Mouse (Mus musculus) neural tube, embryonic 15.5 days (tissue): ENCODE measurements around the gene Polq. TPM values are rescaled to one million over a fixed set of nuclear protein-coding genes. Genes with fewer than 3 reads are reported as not detected.

Experiments used
- ATAC-seq: fragments of 200-750 bp; cut with Nextera tagmentation; 2 replicates; pipeline ENCODE4 v1.8.0; 2017; ENCODE audit warnings: mild to moderate bottlenecking, moderate TSS enrichment, moderate library complexity; ENCODE audit not compliant: low FRiP score
- H3K27ac ChIP-seq: fragments of 300-500 bp; sonication (generic); replicated peaks from 2 replicates; pipeline ENCODE4 v1.5.1; 2015; ENCODE audit warnings: mild to moderate bottlenecking, inconsistent platforms
- H3K27me3 ChIP-seq: fragments of 300-500 bp; sonication (generic); replicated peaks from 2 replicates; pipeline ENCODE4 v1.6.1; 2015; ENCODE audit warnings: inconsistent platforms
- H3K36me3 ChIP-seq: fragments of 300-500 bp; sonication (generic); 2 replicates; pipeline ENCODE4 v1.6.1; 2015; ENCODE audit warnings: inconsistent platforms
- H3K4me1 ChIP-seq: fragments of 300-500 bp; sonication (generic); 2 replicates; pipeline ENCODE4 v1.6.1; 2015; ENCODE audit warnings: inconsistent platforms
- H3K4me2 ChIP-seq: fragments of 300-500 bp; sonication (generic); 2 replicates; pipeline ENCODE4 v1.6.1; 2015; ENCODE audit warnings: inconsistent platforms, mild to moderate bottlenecking, moderate library complexity
- H3K4me3 ChIP-seq: fragments of 300-500 bp; sonication (generic); replicated peaks from 2 replicates; pipeline ENCODE4 v1.5.1; 2015; ENCODE audit warnings: mild to moderate bottlenecking, inconsistent platforms
- H3K9ac ChIP-seq: fragments of 300-500 bp; sonication (generic); replicated peaks from 2 replicates; pipeline ENCODE4 v1.6.1; 2015; ENCODE audit warnings: mild to moderate bottlenecking, inconsistent platforms
- H3K9me3 ChIP-seq: fragments of 300-500 bp; sonication (generic); replicated peaks from 2 replicates; pipeline ENCODE4 v1.6.1; 2016; ENCODE audit warnings: inconsistent platforms
- WGBS: fragments of 180-500 bp; shearing (Covaris S2); methylation state at CpG from one replicate; pipeline ENCODE4 v1.1.7; 2015; ENCODE audit warnings: mixed read lengths; 5-methylcytosine and 5-hydroxymethylcytosine counted together
- polyA plus RNA-seq: library from polyadenylated mRNA; unstranded; fragments of >200 nt; fragmentation: Nextera tagmentation; extraction: Ambion mirVana; gene quantifications from 2 replicates; pipeline ENCODE4 v1.2.1, GENCODE M21; 2015

Polq gene
- 2.8 and 4.6 TPM in 2 replicates for polyA plus RNA-seq

DNA sequence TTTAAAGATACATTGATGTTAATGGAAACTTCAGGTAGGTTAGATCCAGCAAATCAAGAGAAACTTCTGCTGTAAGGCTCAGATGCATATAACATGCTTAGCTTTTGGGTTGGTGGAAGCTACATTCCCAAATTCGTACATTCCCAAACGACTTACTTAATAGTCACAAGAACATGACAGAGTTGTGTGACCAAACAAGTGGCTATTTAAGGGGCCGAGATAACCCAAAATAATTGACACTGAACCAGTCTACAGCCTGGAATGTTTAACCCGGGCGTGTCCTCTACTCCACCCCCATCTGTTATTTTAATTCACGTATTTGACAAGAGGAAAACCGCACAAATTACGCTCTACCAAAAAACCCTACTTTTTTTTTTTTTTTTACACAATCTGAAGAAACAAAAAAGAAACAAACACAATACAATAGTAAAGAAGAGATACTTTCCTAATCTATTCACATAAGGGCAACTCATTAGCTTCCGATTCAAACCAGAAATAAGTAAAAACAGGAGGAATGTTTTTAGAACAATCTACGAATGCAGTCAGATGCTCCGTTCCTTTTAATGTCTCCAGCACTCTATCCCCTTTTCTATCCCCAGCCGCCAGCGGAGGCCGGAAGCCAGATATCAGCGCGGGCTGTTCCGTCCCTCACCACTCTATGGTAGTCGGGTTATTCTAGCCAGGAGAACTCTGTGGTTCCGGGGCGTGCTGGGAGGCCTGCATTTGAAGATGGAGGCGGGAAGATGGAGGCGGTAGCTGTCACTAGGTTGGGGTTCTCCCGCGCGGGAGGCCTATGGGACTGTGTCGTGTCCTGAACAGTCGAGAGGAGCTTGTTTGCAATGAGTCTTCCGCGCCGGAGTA lies at the start of gene Polq:
TSS of gene Polq (plus strand) at position 726 of the 861 bp plus-strand sequence.
- WGBS: 7% methylated on average over 30 of the region's 30 CpGs
- H3K27ac ChIP-seq: no peak within 1 kb of the TSS
- H3K9me3 ChIP-seq: no peaks in the 10 kb centered on the region
- H3K36me3 ChIP-seq: no peaks in the 10 kb centered on the region
- H3K4me3 ChIP-seq: peak within 1 kb of the TSS; percentile 73
- no peaks in the 10 kb centered on the region for H3K27me3 ChIP-seq
- H3K9ac ChIP-seq: peak within 1 kb of the TSS; percentile 51
- H3K4me2 ChIP-seq: peak within 1 kb of the TSS; percentile 99
- peak; percentile 99 for ATAC-seq
- peaks cover 18% of the 10 kb centered on the region for H3K4me1 ChIP-seq

DNA sequence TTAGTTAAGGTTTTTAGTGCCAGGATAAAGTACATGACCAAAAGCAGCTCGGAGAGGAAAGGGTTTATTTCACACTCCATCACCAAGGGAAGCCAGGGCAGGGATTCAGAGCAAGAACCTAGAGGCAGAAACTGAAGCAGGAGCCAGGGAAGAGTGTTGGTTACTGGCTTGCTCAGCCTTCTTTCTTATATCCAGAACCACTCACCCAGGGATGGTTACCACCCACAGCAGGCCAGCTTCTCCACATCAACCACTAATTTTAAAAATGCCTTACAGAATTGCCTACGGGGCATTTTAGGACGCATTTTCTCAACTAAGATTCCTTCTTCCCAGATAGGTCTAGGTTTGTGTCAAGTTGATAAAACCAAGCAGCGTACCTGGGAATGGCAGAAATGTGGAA lies 48.2 kb upstream of the Polq start:
- WGBS: 90% methylated on average over 4 of the region's 4 CpGs

DNA sequence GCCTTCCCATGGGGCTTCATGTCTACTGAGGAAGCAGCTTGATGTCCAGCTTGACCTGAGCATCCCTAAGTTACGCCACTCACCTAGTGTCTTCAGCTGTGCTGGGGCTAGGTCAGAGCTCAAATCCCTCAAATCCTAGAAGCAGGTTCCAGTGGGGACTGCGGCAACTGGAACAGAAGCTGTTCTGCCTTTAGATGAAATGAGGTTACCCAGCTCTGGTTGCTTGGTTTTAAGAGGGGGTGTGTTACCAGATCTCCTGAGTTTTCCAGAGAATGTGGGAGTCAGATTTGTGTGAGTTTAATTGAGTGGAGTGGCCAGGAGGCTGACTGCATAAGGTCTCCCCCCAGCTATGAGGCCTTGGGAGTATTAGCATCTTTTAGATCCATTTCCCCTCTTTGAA lies 32.5 kb upstream of the Polq start:
- no peak overlapping the region for H3K4me3 ChIP-seq
- H3K4me1 ChIP-seq: no peaks in the 10 kb centered on the region
- no peak overlapping the region for H3K4me2 ChIP-seq
- WGBS: 90% methylated on average over 2 of the region's 2 CpGs
- no peak overlapping the region for H3K27ac ChIP-seq
- H3K27me3 ChIP-seq: no peaks in the 10 kb centered on the region
- no peak overlapping the region for H3K9ac ChIP-seq
- H3K36me3 ChIP-seq: no peaks in the 10 kb centered on the region
- ATAC-seq: no peak
- no peaks in the 10 kb centered on the region for H3K9me3 ChIP-seq

More for the DNA sequence above, 48.2 kb upstream of the Polq start:
- Histone ChIP-seq H3K4me2 (no peak overlapping the region), H3K36me3 (no peaks in the 10 kb centered on the region), H3K4me1 (no peaks in the 10 kb centered on the region), H3K4me3 (no peak overlapping the region), H3K9me3 (no peaks in the 10 kb centered on the region), H3K27me3 (no peaks in the 10 kb centered on the region), H3K27ac (no peak overlapping the region), H3K9ac (no peak overlapping the region)
- ATAC-seq: no peak

DNA sequence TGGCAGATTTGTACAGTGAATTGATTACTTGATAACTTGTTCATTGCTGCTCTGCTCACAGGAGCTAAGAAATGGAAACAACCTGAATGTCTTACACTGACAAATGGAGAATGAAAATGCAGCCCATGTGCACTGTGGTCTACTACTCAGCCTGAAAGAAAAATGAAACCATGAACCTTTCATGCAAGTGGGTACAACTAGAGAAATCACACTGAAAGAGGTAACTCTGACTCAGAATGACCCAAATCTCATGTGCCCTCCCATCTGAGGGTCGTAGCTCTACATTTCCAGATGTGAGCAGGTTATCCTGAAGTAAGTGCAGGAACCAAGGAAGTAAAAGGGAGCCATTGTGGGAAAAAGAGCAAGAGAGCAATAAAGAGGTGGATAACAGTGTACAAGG lies 27.8 kb upstream of the Polq start:
- H3K9ac ChIP-seq: no peak overlapping the region
- ATAC-seq: no peak
- no peaks in the 10 kb centered on the region for H3K4me1 ChIP-seq
- H3K36me3 ChIP-seq: no peaks in the 10 kb centered on the region
- no peak overlapping the region for H3K4me3 ChIP-seq
- no peak overlapping the region for H3K27ac ChIP-seq
- H3K9me3 ChIP-seq: no peaks in the 10 kb centered on the region
- WGBS: 82% methylated on average over 1 of the region's 1 CpGs
- H3K27me3 ChIP-seq: no peaks in the 10 kb centered on the region
- no peak overlapping the region for H3K4me2 ChIP-seq

DNA sequence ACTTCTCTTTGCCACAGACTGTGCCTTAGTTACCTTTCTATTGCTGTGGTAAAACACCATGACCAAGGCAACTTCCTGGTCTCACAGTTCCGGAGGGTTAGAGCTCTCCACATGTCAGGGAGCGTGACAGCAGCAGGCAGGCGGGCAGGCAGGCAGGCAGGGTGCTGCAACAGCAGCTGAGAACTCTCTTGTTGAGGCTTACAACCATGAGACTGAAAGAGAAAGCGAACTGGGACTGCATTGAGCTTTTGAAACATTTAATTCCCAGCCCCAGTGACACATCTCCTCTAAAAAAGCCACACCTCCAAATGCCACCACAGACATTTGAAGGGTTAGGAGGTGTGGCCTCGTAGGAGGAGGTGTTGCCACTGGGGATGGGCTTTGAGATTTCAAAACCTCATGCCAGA lies 25.9 kb upstream of the Polq start:
- no peak overlapping the region for H3K4me2 ChIP-seq
- no peak overlapping the region for H3K27ac ChIP-seq
- no peak for ATAC-seq
- WGBS: 71% methylated on average over 5 of the region's 5 CpGs
- H3K27me3 ChIP-seq: no peaks in the 10 kb centered on the region
- no peak overlapping the region for H3K9ac ChIP-seq
- no peaks in the 10 kb centered on the region for H3K9me3 ChIP-seq
- H3K36me3 ChIP-seq: no peaks in the 10 kb centered on the region
- H3K4me1 ChIP-seq: no peaks in the 10 kb centered on the region
- H3K4me3 ChIP-seq: no peak overlapping the region

DNA sequence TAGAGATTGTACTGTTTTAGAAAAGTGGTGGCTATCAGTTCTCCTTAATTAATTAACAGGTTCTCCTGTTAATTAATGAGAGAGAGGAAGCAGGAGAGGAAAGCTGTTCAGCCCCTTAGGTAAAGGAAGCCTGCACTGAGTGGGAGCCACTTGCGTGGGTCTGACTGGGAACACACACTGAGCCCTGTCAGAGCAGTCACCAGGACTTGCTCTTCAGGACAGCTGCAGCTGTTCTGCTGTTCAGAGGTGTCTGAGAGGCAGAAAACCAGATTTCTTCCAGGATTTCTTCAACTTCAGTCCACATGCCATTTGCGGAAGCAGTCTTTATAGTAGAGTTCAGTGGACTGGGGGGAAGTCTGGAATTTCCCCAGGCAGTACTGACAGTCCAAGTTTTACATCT lies 24.2 kb upstream of the Polq start:
- Histone ChIP-seq H3K4me1 (no peaks in the 10 kb centered on the region), H3K4me2 (no peak overlapping the region), H3K27me3 (no peaks in the 10 kb centered on the region), H3K9me3 (no peaks in the 10 kb centered on the region), H3K36me3 (no peaks in the 10 kb centered on the region), H3K4me3 (no peak overlapping the region), H3K27ac (no peak overlapping the region), H3K9ac (no peak overlapping the region)
- WGBS: 86% methylated on average over 2 of the region's 2 CpGs
- ATAC-seq: no peak

DNA sequence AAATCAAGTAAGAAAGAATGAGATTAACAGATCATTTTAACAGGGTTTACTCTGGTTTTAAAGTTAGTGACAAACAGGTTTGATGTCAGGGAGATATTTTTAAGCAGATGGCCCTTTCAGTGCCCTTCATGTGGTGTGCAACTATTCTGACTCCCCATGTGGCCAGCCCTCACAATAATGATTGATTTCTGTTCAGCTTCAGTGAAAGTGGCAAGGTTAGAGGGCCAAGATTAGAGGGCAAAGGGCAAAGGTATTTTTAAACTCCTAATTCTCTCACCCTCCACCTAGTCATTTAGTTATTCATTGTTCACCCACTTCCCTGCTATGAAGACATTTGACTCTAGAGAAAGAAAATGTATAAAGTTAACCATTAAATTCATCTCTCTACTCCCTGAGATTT lies 23.5 kb upstream of the Polq start:
- Histone ChIP-seq H3K4me1 (no peaks in the 10 kb centered on the region), H3K9ac (no peak overlapping the region), H3K27me3 (no peaks in the 10 kb centered on the region), H3K36me3 (no peaks in the 10 kb centered on the region), H3K9me3 (no peaks in the 10 kb centered on the region), H3K27ac (no peak overlapping the region), H3K4me3 (no peak overlapping the region), H3K4me2 (no peak overlapping the region)
- no peak for ATAC-seq

DNA sequence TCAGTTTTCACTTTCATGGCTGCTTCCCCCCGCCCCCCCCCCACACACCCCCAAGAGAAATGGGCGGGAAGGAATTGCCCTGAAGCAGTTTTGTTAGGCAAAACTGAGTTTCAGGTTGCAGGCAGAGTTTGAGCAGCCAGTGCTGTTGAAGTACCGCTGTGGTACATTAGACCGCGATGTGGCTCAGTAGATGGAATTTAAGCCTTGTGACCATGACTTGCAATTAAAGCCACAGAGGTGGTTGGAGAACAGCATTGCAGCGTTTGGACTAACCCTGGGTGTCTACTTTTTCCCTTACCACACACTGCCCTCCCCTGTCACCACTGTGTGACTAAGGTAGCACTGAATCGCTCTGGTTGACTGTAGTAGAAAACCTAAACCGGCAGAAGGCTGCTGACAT lies 22.1 kb upstream of the Polq start:
- H3K4me1 ChIP-seq: no peaks in the 10 kb centered on the region
- H3K9ac ChIP-seq: no peak overlapping the region
- no peak overlapping the region for H3K27ac ChIP-seq
- no peak overlapping the region for H3K4me3 ChIP-seq
- H3K36me3 ChIP-seq: no peaks in the 10 kb centered on the region
- no peak for ATAC-seq
- no peaks in the 10 kb centered on the region for H3K9me3 ChIP-seq
- H3K4me2 ChIP-seq: no peak overlapping the region
- H3K27me3 ChIP-seq: no peaks in the 10 kb centered on the region
- WGBS: 82% methylated on average over 8 of the region's 8 CpGs

DNA sequence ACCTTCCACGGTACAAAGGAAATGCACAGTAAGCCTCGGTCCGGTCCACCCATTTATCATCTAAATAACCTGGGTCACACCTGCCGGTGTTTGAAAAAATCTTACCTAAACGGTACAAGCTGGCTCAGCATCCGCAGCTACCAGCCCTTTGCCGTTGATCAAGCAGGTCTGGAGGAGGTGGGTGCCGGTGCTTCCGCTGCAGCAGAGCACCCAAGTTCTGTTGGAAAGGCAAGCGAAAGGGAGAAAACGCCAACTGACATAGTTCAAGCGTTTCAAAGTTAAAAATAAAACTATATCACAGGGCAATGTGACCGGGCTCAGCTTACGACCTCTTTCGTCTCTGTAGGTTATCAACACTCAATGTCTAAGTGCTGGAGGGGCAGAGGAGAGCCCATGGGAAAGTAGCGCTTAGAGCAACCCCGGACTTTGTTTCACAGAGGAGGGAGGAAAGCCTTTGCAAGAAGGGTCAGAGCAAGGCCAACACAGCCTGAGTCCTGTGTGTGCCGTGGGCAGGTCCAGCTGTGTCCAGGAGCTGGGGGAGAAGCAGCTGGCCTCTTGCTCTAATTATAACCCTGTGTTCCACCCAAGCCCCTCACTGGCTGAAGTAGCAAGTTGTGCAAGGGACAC lies 21.5 kb upstream of the Polq start, which contains the start of gene Fbxo40:
TSS of gene Fbxo40 (minus strand) at position 469 of the 627 bp plus-strand sequence.
- H3K4me2 ChIP-seq: no peak within 1 kb of the TSS
- no peaks in the 10 kb centered on the region for H3K4me1 ChIP-seq
- H3K9me3 ChIP-seq: no peaks in the 10 kb centered on the region
- no peaks in the 10 kb centered on the region for H3K27me3 ChIP-seq
- no peak for ATAC-seq
- no peak within 1 kb of the TSS for H3K9ac ChIP-seq
- H3K4me3 ChIP-seq: no peak within 1 kb of the TSS
- WGBS: 81% methylated on average over 18 of the region's 18 CpGs
- H3K27ac ChIP-seq: no peak within 1 kb of the TSS
- H3K36me3 ChIP-seq: no peaks in the 10 kb centered on the region

DNA sequence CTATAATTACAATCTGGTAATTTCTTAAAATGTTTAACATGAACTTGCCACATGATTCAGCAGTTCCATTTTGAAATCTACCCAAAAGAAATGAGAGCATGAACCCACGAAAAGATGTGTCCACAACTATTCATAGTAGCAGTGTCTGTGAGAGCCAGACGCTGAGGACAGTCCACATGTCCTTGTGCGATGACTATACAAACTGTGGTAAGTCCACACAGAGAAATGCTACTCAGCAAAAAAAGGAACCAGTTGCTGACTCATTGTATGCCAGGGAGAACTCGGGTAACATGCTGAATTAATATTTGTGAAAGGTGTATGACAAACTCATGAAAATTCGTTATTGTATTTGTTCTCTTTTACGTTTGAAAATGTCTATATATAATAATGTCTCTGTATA lies 13.9 kb upstream of the Polq start:
- no peaks in the 10 kb centered on the region for H3K36me3 ChIP-seq
- no peak overlapping the region for H3K9ac ChIP-seq
- whole genome bisulfite sequencing: 83% methylated on average over 6 of the region's 6 CpGs
- H3K27me3 ChIP-seq: no peaks in the 10 kb centered on the region
- H3K9me3 ChIP-seq: no peaks in the 10 kb centered on the region
- H3K4me2 ChIP-seq: no peak overlapping the region
- no peak overlapping the region for H3K27ac ChIP-seq
- H3K4me1 ChIP-seq: no peaks in the 10 kb centered on the region
- ATAC-seq: no peak
- no peak overlapping the region for H3K4me3 ChIP-seq

DNA sequence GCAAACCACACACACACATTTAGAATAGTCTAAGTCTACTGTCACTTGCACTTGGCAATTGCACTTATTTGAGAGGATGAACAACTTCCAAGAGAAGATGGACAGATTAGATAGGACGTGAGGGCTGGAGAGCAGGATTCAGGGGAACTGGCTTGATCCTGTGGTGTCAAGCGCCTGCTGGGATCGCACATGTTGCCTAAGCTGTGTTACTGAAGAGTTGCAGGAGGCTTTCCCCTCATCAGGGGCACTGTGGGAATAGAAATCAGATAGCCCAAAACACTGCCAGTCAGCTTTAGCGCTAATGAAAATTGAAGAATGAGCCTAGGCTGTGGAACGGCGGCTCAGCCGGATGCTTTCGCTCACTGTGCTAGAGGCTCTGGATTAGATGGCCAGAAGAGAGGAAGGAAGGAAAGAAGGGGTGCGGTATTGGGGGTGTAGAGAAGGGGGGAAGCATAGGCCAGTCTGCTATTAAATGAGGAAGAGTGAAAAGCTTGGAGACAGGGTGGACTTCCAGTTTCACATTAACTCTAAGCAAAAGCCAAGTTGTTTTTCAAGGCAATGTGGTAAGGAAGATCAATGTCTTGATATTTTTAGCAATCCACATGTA lies 12.1 kb upstream of the Polq start:
- H3K36me3 ChIP-seq: no peaks in the 10 kb centered on the region
- no peak for ATAC-seq
- no peaks in the 10 kb centered on the region for H3K4me1 ChIP-seq
- H3K4me2 ChIP-seq: no peak overlapping the region
- no peaks in the 10 kb centered on the region for H3K27me3 ChIP-seq
- no peak overlapping the region for H3K27ac ChIP-seq
- no peak overlapping the region for H3K4me3 ChIP-seq
- 82% methylated on average over 9 of the region's 9 CpGs for WGBS
- no peak overlapping the region for H3K9ac ChIP-seq
- no peaks in the 10 kb centered on the region for H3K9me3 ChIP-seq

DNA sequence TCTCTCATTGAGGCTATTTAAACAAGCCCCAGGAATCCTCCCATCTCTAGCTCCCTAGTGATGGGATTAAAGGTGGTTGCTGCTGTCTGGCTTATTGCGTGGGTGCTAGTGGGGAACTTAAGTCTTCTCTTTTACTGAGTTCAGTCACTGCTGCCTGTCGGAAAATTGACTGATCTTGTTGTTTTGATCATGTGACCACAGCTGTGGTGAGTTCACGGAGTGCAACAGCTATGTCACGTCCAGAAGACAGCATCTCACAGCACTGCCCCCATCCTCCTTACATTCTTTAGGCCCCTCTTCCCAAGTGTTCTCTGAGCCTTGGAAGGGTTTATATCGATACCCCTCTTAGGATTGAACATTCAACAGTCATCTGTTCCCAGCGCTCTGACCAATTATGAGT lies 2.3 kb upstream of the Polq start:
- Histone ChIP-seq H3K27me3 (no peaks in the 10 kb centered on the region), H3K9ac (no peak overlapping the region), H3K4me1 (peaks cover 18% of the 10 kb centered on the region), H3K27ac (no peak overlapping the region), H3K36me3 (no peaks in the 10 kb centered on the region), H3K4me2 (no peak overlapping the region), H3K9me3 (no peaks in the 10 kb centered on the region), H3K4me3 (no peak overlapping the region)
- ATAC-seq: no peak
- WGBS: 76% methylated on average over 6 of the region's 6 CpGs
